Mouse (Mus musculus): ENCODE results near the gene Specc1.

Specc1 gene

DNA sequence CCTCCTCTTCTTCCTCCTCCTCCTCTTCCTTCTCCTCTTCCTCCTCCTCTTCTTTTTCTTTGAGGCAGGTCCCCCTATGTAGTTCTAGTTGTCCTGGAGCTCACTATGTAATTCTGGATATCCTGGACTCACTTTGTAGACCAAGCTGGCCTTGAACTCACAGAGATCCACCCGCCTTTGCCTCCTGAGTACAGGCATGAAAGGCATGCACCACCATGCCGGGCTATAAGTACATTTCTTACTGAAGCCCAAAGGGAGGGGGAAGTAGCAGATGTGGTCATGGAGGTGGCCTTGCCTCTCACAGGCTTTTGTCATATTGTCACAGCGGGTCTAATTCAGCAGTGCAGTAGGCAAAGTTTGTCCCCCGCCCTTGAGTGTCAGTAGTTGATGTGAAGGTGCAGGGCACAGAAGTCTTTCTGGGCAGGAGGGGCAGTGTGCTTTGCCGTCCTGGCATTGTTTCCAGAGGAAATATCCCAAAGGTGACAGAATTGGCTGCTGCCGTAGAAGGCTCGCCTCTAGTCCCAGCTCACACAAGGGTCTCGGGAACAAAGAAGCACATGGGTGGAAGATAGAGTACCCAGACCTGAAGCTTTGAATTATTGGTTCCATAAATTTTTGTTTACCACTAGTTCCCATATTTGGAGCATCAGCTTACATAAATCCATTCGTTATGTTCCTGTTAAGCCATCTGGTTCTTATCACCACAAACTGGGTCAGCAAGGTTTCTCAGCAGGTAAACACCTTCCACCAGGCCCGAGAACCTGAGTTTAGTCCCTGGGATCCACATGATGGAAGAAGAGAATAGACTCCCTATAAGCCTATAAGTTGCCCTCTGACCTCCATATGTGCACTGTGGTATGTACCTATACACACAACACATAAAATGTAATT is 62.0 kb downstream of the Specc1 start:
- DNase-seq = peak; percentile 32

DNA sequence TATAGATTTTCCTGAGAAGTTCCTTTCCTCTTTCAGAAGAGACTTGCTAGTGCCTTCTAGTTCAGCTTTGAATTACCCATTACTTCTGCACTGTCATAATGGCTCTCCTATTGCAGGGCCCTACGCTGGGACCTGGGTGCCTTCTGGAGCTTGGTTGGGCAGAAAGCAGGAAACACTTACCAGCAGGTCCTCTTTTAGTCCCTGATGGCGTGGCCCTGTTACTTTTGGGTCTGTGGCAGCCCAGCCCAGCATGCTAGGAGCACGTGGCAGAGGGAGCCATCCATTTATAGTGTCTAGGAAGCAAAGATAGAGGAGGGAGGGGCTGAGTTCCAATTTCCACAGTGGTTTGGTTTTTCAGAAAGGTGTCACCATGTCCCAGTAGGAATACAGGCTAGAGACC is 63.3 kb downstream of the Specc1 start:
- DNase-seq = no peak

DNA sequence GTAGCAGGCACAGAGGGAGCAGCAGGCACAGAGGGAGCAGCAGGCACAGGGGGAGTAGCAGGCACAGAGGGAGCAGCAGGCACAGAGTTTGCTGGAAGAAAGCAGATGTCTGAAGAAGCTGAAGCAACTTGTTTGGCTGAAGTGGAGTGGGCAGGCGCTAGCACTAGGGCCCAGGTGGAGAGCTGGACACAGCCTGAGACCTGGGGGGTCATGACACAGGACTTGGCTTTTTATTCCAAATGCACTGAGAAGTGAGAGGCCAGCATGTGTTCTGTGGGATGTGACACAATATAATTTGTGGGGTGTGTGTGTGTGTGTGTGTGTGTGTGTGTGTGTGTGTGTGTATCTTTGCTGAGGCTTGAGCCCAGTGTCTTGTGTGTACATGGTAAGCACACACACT is 64.3 kb downstream of the Specc1 start:
- DNase-seq = no peak

DNA sequence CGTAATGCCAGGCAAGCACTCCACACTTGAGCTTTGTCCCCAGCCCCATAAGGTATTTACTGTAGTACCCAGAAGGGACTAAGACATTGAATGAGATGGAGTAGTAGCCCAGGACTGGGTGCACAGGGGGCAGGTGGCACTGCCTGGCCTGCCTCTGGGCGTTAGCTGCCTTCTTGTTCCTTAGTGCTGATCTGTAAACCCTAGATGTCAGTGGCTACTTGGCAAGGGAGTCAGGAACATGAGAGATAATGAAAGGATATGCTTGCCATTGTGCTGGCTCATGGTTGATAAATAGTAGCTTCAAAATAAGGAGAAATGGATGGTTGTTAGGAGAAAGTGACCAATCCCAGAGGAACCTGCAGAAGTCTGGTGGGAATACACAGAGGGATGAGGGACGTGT is 65.5 kb downstream of the Specc1 start:
- peak; percentile 69 for DNase-seq

DNA sequence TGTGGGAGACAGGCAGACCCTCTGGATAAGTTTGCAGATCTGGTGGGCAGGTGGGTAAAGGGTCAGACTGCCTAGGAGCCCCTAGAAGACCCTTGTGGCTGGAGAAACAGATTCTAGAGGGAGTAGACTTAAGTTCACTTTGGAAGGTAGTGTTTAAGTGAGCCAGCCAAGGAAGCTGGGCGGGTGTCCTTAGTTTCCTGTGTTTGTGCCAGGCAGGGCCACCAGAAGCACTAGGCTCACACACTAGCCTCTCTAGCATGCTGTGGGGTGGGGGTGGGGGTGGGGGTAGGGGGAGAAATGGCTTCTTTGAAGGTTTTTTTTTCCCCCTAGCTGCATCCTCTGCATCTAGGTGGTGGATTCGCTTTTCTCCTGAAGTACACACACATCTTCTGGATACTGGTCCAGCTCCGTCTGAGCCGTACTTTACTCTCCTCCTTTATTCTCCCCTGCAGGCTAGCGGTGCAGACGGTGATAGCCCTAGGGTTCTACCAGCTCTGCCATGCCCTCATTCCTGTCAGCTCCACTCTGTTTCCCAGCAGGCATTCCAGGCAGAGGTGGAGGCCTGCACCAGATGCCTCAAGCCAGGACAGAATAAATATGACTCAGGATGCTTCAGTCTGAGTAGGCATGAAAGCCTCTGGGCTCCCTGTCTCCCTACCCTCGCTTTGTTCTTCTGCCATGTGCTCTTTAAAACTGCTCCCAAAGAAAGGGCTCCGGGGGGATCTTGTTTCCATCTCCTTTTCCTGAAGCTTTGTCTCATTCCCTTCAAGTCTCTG is 66.3 kb downstream of the Specc1 start:
- peak; percentile 65 for DNase-seq

DNA sequence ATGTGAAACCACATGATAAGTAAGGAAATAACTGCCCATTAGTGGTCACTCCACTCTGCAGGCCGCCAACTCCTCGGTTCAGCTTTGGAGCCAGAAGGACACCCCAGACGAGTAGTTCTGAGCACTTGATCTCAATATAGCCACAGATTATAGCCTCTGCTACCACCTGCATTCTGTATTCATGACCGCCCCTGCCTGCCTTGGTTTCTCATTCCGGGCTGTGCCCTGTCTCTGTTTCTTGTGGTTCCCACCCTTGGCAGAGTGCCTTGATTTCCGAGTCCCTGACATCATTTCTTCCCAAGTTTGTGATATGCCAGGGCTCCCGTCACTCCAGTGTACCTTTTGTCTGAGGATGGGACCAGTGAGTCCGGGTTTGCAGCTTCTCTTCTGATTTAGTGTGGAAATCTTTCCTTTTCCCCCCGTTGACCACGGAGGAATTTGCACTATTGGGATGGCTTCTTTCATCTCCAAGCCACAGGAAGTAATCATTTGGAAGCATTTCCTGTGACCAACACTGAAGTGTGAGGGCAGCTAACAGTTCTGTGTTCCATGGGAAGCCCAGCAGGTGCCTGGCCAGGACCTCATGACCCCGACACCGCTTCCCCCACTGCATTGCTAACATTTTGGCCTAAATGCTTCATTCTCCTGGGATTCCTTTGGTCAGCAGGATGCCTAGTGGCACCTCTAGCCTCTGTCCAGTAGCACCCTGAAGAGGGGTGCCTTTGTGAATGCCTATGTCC is 67.1 kb downstream of the Specc1 start:
- peak; percentile 81 for DNase-seq

DNA sequence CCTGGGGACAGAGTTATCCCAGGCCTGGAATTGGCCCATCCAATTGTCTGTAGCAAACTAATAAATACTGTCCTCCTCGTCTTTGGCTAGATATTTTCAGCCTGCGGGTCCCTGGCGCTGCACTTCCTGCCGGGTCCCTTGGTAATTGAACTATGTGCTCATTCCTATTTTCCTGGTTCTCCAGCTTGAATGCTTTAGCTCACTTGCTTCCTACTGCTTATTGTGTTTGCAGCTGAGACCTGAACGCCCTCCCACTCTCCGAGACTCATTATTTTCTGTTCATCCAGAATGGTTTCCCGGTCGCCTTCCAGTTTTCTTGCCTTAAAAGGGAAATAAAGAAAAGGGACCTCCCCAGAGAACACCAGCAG is 67.7 kb downstream of the Specc1 start:
- no peak for DNase-seq

DNA sequence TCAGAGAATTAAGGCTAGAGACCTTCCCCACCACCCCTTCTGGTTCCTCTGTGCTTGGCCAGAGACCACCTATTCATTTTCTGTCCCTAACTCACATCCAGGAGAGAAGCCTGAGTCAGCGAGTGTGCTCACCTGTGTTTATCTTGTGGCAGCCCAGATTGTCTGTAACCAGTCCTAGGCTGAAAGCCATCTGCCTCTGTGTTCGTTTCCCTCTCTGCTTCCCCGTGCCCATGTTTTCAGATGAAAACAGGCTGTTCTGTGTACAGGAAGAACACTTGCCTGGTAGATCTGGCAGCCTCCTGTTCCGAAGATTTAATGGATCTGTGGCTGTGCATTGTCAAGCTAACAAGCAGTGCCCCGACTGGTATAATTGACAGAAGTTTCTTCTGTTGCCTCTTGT is 68.4 kb downstream of the Specc1 start:
- no peak for DNase-seq

DNA sequence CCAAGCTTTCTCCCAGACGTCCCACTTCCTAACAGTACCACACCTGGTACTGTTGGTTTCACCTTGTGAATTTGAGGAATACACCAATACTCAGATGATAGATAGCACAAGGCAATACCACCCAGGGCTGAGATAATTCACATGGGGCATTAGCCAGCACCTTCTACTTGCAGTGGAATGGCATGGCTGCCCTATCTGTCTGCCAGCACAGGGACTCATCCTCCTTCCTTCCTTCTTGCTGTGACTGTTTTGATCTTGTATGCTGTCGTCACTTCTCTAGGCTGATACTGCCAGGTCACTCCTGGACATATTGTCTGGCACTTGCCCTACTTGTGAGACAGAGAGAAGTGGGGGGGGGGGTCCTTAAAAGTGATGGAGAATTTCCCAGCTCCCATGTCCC is 69.2 kb downstream of the Specc1 start:
- no peak for DNase-seq

DNA sequence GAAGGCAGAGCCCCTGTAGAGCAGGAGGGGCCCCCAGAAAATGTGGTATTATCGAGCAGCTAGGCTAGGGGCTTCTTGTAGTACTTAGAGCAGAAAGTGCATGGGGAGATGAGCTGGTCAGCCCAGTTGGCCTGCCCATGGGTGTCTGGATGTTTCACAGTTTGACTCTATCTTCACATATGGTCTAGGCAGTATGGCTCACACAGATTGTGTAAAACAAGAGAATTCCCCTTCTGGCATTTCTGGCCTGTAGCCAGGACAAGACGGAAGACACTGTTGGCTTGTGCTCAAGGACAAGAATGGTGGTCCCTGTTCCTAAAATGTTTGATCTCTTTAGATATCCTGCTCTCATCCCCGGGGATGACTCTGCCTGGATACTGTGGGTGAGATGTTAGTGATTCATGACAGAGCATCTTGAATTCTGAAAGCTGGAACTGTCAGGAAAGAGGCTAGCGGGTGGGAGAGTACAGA is 69.8 kb downstream of the Specc1 start:
- DNase-seq = no peak

DNA sequence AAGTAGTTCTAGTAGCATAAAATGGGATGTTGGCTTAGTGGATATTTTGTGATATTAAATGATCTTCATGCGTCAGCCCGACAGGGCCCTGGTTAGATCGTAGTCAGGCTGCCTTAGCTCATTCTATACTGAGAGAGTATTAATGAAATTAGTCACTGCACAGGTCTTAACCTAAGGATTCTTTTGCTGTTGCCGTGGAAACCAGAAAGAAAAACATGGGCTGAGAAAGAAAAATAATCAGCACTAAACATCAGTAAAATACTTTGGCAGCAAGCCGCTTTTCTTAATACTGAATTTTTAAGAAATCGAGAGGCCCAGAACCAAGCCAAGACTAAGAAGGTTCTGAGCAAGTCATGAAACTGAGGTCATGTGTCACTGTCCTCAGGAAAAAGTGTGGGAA is 70.7 kb downstream of the Specc1 start:
- DNase-seq = no peak

DNA sequence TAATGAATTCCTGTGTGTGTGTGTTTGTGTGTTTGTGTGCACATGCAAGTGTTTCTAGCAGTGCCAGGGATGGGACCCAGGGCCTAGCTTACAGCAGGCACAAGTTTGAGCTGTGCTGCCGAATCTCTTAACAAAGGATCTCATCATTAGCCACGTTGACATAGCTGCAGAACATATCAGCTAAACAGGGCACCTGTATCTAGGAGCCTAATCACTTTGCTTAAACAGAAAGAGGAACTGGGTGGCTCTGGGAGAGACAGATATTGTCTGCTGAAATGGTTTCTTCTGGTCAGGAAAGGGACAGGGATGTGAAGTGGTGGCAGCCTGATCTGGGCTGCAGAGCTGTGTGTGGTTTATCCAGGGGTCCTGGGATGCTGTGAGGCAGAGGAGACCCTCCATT is 71.1 kb downstream of the Specc1 start:
- no peak for DNase-seq

DNA sequence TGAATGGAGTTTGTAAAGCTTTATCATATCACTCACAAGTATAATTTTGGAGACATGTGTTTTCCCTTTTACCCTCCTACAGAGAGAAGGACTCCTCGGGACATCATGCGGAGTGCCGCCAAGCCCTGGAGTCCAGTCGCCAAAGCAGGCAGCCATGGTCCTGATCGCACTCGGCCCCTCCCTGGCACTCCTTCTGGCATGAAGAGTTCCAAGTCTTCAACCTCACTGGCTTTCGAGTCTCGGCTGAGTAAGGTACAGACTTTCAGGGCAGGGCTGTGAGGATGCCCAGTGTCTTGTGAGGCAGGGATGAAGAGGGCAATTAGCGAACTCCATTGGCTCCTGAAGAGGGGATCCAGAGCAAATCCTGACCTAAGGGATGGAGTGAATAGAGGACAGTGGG is 72.6 kb downstream of the Specc1 start:
- DNase-seq = no peak

DNA sequence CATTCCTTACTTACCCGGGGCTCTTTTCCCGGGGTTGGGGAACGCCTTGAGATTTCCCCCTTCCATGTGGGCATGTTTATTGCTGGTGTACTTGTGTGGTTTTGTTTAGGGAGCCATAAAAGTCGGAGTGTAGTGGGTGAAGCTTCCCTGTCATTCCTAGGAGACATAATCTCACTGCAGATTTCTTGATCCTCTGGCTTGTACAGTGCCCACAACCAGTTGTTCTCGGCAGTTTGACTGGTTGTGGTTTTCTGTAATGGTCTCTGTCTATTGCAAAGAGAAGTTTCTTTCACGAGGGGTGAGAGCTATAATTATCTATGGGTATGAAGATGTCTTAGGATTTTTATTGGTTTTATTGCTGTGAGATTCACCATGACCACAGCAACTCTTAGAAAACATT is 78.0 kb downstream of the Specc1 start:
- no peak for DNase-seq

DNA sequence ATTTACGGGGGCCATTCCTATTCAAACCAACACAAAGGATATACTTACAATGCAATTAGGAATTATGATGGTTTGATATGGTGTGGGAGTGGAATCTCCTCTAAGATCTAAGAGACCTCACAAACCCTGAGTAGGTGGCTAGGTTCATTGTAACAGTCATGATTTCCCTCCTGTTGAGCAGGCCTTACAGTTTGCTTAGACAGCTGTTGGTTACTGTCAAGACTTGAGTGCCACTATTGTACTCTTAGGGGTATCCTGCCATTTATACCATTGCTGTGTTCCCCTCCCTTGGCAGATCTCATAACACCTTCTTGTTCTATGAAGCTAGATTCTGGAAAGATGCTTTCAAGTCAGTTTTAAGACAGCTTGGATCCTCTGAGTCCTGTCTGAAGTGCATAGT is 78.7 kb downstream of the Specc1 start:
- no peak for DNase-seq

DNA sequence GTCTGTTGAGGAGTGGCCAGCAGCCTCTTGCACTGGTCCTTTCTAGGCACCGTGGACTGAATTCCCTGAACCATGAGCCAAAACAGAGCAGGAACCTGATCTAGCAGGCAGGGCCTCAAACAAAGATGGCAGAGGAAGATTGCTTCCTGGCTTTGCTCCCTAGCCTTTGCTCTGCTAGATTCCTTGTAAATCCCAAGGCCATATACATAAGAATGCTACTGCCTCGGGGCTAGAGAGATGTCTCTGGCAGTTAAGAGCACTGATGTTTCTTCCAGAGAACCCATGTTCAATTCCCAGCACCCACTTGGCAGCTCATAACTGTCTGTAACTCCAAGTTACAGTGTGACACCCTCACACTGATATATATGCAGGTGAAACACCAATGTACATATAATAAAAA is 83.6 kb downstream of the Specc1 start:
- DNase-seq = no peak

DNA sequence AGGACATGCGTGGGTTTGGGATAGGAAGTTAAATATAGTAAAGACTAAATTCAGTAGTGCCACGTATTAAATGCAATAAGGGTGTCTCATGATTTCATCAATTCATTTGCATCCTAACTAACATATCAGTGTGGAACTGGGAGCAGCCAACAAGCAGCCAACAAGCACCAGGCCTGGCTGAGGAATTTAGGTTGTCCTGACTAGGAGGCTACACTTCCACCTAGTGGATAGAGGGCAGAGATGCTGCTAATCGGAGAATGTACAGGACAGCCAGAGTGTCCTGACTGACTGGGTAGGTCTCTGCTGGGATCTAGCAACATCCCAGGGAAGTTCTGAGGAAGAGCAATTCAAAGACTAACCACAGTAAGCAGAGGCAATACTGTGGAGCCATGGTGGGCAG is 88.1 kb downstream of the Specc1 start:
- peak; percentile 53 for DNase-seq

DNA sequence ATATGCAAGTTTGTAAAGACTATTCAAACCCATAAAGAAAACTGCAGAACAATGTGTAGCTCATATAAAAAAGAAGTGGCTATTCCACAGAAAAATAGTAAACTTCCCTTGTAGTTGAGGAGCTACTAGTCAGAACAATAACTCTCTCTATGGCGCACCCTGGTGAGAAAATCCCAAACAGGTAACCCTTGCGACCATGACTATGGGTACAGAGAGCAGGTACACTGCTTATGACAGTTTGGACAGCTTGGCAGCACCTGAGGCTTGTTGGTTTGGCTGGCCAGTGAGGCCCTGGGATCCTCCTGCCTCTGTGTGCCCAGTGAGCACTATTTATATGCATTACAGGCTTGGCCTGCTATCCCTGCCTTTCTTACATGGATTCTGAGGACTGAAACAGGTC is 89.4 kb downstream of the Specc1 start:
- no peak for DNase-seq

DNA sequence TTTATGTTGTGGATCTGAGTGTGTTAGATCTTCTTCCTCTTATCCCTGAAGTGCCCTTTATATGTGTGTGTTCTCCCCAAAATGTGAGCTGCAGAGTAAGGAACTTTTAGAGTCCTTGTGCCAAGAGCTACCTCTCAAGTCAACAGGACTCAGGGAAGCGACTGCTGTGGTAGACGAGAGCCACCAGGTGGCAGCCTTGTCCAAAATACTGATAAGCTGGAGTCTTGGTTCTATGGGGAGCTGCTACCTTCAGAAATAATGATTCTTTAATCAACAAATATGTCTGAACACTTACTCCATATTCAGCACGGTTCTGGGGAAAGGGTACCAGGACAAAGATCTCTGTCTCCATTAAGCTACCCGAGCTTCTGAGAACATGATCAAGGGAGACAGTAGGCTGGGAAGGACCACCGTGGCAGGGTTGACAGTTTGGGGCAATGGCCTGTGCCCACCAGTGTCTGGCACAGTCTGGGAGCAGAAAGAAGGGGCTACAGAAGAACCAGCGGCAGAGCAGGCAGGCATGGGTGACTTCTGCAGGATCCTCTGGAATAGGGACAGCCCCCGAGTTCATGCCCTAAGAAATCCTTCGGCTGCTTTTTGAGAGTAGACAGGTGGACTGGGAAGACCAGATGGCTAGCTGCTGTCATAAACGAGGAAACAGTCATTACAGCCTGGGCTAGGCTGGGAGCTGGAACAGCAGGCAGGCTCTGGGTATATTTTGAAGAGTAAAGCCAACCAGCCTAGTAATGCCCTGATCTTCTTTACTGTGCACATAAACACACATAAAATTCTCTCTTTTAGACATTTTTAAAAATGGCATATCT is 91.5 kb downstream of the Specc1 start:
- peak; percentile 89 for DNase-seq

DNA sequence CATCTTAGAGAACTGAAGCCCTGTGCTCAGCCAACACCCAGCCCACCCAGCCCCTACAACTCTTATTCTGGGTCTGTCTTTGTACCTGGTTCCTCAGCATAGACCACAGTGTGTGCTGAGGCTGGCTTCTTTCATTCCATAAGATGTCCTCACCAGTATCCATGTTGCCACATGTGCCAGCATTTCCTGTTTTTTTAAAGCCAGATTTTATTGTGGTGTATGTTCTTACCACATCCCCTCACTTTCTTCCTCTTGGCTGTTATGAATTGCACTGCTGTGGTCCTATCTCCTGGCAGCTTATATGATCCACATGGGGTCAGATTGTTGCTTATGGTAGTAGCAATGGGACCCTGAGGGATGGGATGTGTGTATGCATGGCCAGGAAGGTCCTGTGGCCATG is 92.6 kb downstream of the Specc1 start:
- DNase-seq = no peak

DNA sequence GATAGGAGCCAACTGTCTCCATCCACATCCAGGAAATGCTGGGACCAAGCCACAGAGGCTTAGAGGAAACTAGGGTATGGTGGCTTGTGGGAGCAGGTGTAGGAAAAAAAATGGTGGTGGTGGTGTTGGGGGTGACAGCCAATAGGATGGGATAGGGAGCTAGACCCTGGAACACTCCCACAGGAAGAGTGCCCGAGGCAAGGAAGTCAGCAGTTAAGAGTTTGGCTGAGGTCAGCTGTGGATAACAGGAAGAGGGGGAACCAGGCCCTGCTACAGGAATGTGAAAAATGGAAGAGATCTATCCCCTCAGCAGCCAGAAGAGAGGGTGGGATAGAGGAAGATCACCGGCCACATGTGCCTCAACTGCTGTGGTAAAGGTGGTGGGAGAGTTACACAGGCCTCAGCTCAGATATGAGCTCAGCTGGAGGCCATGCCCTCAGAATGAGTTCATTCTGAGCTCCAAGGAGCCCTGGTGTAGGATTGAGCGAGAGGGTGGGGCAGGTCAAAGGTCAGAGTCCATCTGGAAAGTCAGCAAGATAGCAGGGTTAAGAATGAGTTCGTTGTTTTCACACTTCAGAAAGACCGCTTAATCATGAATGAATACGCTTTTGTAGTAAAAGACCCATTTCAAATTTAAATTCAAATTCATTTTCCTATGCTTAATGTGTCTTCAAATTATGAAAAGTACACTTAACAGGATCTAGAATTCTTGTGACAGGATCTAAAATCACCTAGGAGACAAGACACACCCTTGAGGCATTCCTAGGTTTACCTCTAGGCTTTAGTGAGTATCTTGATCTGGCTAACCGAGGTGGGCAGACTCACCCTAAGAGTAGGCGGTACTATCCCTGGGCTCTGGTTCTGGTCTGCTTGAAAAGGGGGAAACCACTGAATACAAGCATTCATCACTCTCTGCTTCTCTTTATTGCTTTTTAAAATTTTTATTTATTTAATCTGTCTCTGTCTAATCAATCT is 94.1 kb downstream of the Specc1 start:
- no peak for DNase-seq
